Mouse (Mus musculus): ENCODE results near the gene Rpn1. TPM values are rescaled to one million over a fixed set of nuclear protein-coding genes. Genes with fewer than 3 reads are reported as not detected.

Rpn1 gene
- polyA plus RNA-seq, 1 experiment: 1.2 TPM

DNA sequence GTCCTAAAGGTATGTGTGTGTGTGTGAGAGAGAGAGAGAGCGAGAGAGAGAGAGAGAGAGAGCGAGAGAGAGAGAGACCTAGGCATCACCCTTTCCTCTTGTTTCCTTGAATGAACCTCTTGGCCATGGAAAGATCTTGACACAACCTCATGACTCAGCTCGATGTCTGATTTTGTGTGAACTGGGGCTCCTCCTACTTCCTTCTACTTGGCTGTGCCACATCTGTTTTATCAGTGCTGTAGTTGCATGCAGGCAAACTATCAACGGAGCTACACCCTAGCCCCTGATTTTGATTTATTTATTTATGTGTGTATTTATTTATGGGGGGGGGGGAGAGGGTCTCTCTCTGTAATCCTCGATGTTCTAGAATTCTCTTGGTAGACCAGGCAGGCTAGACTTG lies 36.4 kb upstream of the Rpn1 start:
- Histone ChIP-seq H3K4me3 (replicated peaks) (no peak overlapping the region), H3K4me1 (ENCODE audit: control insufficient read depth) (peaks cover 27% of the 10 kb centered on the region), H3K36me3 (ENCODE audit: control insufficient read depth) (peaks cover 7% of the 10 kb centered on the region), H3K27me3 (ENCODE audit: control insufficient read depth) (peaks cover 36% of the 10 kb centered on the region), H3K9me3 (ENCODE audit: control insufficient read depth, low read length) (no peaks in the 10 kb centered on the region)
- TF ChIP-seq TAL1 (IDR thresholded peaks at IDR 0.05; ENCODE audit: low read length): no peak
- TF ChIP-seq GATA1 (IDR thresholded peaks at IDR 0.05; ENCODE audit: low read length): no peak

GRCm38 (mm10) chr6:88049008-88049407 lies 35.3 kb upstream of the Rpn1 start:
- Histone ChIP-seq H3K9me3 (ENCODE audit: control insufficient read depth, low read length) (no peaks in the 10 kb centered on the region), H3K4me1 (ENCODE audit: control insufficient read depth) (peaks cover 17% of the 10 kb centered on the region), H3K4me3 (replicated peaks) (no peak overlapping the region), H3K36me3 (ENCODE audit: control insufficient read depth) (no peaks in the 10 kb centered on the region), H3K27me3 (ENCODE audit: control insufficient read depth) (peaks cover 40% of the 10 kb centered on the region)
- TF ChIP-seq GATA1 (IDR thresholded peaks at IDR 0.05; ENCODE audit: low read length) (no peak), TAL1 (IDR thresholded peaks at IDR 0.05; ENCODE audit: low read length) (no peak)

DNA sequence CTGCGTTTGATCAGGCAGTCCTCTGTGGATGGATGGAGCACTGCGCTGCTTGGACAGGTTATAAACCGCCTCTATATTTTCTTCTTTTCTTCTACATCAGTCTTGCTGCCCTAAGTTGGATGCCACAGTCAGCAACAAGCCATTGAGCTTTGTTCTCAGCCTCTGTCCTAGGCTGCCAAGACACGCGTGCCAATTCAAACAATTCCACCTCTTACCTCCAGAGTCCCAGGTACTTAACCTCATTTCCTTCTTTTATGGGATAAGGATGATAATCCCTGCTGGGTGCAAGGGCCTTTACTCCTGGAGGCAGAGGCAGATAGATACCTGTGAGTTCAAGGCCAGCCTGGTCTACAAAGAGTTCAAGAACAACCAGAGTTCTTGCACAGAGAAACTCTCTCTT lies 33.1 kb upstream of the Rpn1 start:
- Histone ChIP-seq H3K4me3 (replicated peaks) (no peak overlapping the region), H3K4me1 (ENCODE audit: control insufficient read depth) (peaks cover 4% of the 10 kb centered on the region), H3K9me3 (ENCODE audit: control insufficient read depth, low read length) (no peaks in the 10 kb centered on the region), H3K36me3 (ENCODE audit: control insufficient read depth) (no peaks in the 10 kb centered on the region), H3K27me3 (ENCODE audit: control insufficient read depth) (peaks cover 48% of the 10 kb centered on the region)
- TF ChIP-seq GATA1 (IDR thresholded peaks at IDR 0.05; ENCODE audit: low read length) (no peak), TAL1 (IDR thresholded peaks at IDR 0.05; ENCODE audit: low read length) (no peak)

DNA sequence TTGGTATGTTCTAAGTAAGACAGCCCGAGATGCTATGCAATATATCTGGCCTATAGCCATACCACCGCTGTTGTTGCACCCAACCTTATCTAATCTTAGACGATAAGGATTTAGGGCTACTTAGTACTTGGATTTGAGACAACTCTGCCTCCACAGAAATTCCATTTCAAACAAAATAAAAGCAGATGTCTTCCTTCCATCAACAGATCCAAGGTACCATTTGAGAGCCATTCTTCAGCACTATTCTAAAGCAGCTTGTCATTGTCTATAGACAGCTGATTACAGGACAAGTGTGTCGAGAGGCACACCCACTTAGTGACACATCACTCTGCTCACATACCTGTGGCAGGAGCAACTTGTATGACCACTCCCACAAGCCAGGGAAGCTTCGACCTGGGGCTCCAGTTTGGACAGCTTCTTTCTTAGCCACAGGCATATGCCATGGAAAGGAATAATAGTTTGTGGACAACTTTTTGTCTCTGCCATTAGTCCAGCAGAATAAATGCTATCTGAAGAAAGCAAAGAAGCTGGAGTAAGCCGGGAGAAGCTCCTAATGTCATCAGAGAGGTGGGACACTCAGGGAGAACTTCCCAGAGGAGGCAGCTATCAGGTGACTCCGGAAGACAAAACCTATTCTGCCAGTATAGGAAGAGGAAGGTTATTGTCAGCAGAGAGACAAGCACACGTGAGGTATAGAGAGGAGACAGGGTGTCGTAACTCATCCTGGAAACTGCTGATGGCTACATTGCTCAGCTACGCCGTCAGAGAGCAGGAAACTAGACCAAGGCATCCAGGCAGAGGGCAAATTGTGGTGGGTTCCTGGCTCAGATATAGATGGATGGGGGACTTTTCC lies 30.8 kb upstream of the Rpn1 start:
- no peaks in the 10 kb centered on the region for H3K36me3 ChIP-seq (ENCODE audit: control insufficient read depth)
- H3K4me1 ChIP-seq (ENCODE audit: control insufficient read depth): no peaks in the 10 kb centered on the region
- no peaks in the 10 kb centered on the region for H3K9me3 ChIP-seq (ENCODE audit: control insufficient read depth, low read length)
- H3K27me3 ChIP-seq (ENCODE audit: control insufficient read depth): peaks cover 49% of the 10 kb centered on the region
- H3K4me3 ChIP-seq (replicated peaks): no peak overlapping the region
- TF ChIP-seq GATA1 (IDR thresholded peaks at IDR 0.05; ENCODE audit: low read length): no peak

GRCm38 (mm10) chr6:88054081-88054835 lies 30.0 kb upstream of the Rpn1 start:
- no peaks in the 10 kb centered on the region for H3K36me3 ChIP-seq (ENCODE audit: control insufficient read depth)
- peaks cover 44% of the 10 kb centered on the region for H3K27me3 ChIP-seq (ENCODE audit: control insufficient read depth)
- no peak overlapping the region for H3K4me3 ChIP-seq (replicated peaks)
- no peaks in the 10 kb centered on the region for H3K4me1 ChIP-seq (ENCODE audit: control insufficient read depth)
- no peaks in the 10 kb centered on the region for H3K9me3 ChIP-seq (ENCODE audit: control insufficient read depth, low read length)
- TF ChIP-seq TAL1 (IDR thresholded peaks at IDR 0.05; ENCODE audit: low read length) (no peak), GATA1 (IDR thresholded peaks at IDR 0.05; ENCODE audit: low read length) (no peak)

DNA sequence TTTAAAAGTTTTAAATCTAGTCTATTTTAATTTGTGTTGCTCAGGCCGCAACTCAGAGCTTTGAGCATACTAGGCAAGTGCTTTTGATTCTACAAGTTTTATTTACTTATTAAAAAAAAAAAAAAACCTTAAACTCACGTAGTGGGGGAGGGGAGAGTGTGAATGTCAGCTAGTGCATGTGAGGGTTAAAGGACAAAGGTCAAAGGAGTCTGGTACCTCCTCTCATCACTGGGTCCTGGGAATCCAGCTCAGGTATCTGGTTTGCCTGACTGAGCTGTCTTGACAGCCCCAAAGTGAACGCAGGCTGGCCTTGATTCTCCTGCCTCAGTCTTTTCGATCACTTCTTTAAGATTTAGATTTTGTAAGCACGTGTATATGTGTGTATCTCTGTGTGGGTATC lies 28.6 kb upstream of the Rpn1 start:
- peaks cover 38% of the 10 kb centered on the region for H3K27me3 ChIP-seq (ENCODE audit: control insufficient read depth)
- TF ChIP-seq TAL1 (IDR thresholded peaks at IDR 0.05; ENCODE audit: low read length): no peak
- no peak for TF ChIP-seq GATA1 (IDR thresholded peaks at IDR 0.05; ENCODE audit: low read length)

GRCm38 (mm10) chr6:88056866-88057265 lies 27.4 kb upstream of the Rpn1 start:
- no peak overlapping the region for H3K4me3 ChIP-seq (replicated peaks)
- TF ChIP-seq TAL1 (IDR thresholded peaks at IDR 0.05; ENCODE audit: low read length) (no peak), GATA1 (IDR thresholded peaks at IDR 0.05; ENCODE audit: low read length) (no peak)
- peaks cover 33% of the 10 kb centered on the region for H3K27me3 ChIP-seq (ENCODE audit: control insufficient read depth)
- H3K9me3 ChIP-seq (ENCODE audit: control insufficient read depth, low read length): no peaks in the 10 kb centered on the region
- no peaks in the 10 kb centered on the region for H3K4me1 ChIP-seq (ENCODE audit: control insufficient read depth)
- H3K36me3 ChIP-seq (ENCODE audit: control insufficient read depth): no peaks in the 10 kb centered on the region

More for the DNA sequence above, 28.6 kb upstream of the Rpn1 start:
- Histone ChIP-seq H3K36me3 (ENCODE audit: control insufficient read depth) (no peaks in the 10 kb centered on the region), H3K4me3 (replicated peaks) (no peak overlapping the region), H3K4me1 (ENCODE audit: control insufficient read depth) (no peaks in the 10 kb centered on the region), H3K9me3 (ENCODE audit: control insufficient read depth, low read length) (no peaks in the 10 kb centered on the region)

GRCm38 (mm10) chr6:88059903-88060302 lies 24.4 kb upstream of the Rpn1 start:
- Histone ChIP-seq H3K36me3 (ENCODE audit: control insufficient read depth) (no peaks in the 10 kb centered on the region), H3K4me1 (ENCODE audit: control insufficient read depth) (no peaks in the 10 kb centered on the region; the same call in 1 of the 2 replicates), H3K9me3 (ENCODE audit: control insufficient read depth, low read length) (no peaks in the 10 kb centered on the region), H3K27me3 (ENCODE audit: control insufficient read depth) (peaks cover 15% of the 10 kb centered on the region), H3K4me3 (replicated peaks) (no peak overlapping the region)
- no peak for TF ChIP-seq GATA1 (IDR thresholded peaks at IDR 0.05; ENCODE audit: low read length)
- no peak for TF ChIP-seq TAL1 (IDR thresholded peaks at IDR 0.05; ENCODE audit: low read length)

DNA sequence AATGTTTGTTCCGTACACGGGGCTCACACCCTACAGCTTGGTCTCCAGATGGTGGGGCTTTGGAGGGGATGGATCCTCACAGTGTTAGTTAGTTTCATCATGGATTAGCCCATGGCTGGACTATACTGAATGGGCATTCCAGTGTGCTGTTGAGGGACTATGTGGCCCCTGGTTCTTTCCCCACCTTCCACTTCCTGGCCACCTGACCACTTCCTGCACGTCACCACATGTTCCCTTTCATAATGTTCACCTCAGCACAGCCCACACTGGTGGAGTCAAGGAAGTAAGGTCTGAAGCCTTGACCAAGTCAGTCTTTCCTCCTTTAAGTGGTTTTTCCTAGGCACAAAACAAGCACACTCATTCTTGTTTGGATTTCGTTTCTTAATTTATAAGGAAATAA lies 23.7 kb upstream of the Rpn1 start:
- no peaks in the 10 kb centered on the region for H3K9me3 ChIP-seq (ENCODE audit: control insufficient read depth, low read length)
- H3K27me3 ChIP-seq (ENCODE audit: control insufficient read depth): peaks cover 15% of the 10 kb centered on the region

More for the DNA sequence above, 23.7 kb upstream of the Rpn1 start:
- no peak overlapping the region for H3K4me3 ChIP-seq (replicated peaks)
- TF ChIP-seq TAL1 (IDR thresholded peaks at IDR 0.05; ENCODE audit: low read length) (no peak), GATA1 (IDR thresholded peaks at IDR 0.05; ENCODE audit: low read length) (no peak)
- no peaks in the 10 kb centered on the region for H3K36me3 ChIP-seq (ENCODE audit: control insufficient read depth)
- no peaks in the 10 kb centered on the region; the same call in 1 of the 2 replicates for H3K4me1 ChIP-seq (ENCODE audit: control insufficient read depth)

All from erythroblast, embryonic 14.5 days (primary cell).